Mouse (Mus musculus): ENCODE data around the gene Tyrobp. TPM values are rescaled to one million over a fixed set of nuclear protein-coding genes. Genes with fewer than 3 reads are reported as not detected.

Gene Tyrobp
- polyA plus RNA-seq (2014; fragmentation: Illumina TruSeq; extraction: RNeasy Lipid Tissue Mini Kit (QIAGEN cat#74804); ENCODE audit: low read depth, low replicate concordance), result 0.97 TPM

DNA sequence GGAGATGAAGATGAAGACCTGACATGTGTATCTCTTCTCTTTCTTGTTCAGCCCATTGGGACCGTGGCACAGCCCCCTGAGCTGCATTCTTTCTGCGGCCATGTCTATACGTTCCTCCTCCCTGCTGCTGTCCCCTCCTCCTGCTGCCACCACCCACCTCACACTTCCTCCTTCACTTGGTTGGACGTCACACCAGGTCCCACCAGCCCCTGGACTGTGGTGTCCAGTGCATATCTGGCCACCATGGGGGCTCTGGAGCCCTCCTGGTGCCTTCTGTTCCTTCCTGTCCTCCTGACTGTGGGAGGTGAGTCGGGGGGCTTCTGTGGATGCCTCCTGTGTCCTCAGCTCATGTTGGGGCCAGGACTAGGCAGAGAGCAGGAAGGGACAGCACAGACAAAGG is at the start of gene Tyrobp:
Gene Tyrobp (plus strand): TSS at position 165 of the 400 bp plus-strand sequence.

DNA sequence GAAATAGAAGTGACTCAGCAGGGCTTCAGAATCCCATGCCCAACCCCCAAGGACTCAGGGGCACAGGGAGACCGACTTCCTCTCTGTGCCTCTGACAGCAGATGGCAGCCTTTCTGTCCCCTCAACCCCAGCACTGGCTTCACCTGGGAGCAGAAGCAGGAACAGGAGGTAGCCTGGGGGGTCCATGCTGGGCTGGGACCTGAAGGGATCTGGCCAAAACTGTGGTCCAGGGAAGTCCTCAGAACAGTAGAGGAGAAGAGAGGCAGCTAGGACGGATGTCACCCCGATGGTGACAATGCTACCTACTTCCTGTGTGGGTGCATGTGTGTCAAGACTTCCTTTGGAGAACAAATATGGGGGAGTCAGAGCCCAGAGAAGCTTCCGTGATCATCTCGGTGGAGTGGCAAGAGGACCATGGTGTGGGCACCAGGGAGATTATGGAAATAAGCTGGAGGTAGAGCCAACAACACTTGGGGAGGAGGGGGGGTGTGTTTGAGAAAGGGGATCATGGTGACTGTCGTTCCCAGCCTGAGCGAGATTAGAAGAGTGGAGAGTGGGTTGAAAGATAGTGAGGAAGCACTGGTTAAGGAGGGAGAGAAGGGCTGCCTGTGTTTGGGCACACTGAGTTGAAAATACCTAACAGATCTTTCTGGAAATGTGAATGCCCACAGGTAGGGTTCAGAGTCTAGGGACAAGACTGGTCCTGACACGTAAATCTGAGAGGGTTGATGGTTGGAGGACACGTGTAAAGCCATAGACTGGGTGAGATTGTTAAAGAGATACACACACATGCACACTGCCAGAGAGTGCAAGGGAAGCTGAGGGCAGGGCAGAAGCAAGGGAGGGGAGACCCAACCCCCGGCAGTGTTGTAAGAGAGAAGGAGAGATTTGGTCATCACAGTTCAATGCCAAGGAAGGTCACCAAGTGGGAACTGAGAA is 6.3 kb downstream of the Tyrobp start, which contains the start of gene Hcst:
Gene Hcst (minus strand): TSS at position 294 of the 939 bp plus-strand sequence.

DNA sequence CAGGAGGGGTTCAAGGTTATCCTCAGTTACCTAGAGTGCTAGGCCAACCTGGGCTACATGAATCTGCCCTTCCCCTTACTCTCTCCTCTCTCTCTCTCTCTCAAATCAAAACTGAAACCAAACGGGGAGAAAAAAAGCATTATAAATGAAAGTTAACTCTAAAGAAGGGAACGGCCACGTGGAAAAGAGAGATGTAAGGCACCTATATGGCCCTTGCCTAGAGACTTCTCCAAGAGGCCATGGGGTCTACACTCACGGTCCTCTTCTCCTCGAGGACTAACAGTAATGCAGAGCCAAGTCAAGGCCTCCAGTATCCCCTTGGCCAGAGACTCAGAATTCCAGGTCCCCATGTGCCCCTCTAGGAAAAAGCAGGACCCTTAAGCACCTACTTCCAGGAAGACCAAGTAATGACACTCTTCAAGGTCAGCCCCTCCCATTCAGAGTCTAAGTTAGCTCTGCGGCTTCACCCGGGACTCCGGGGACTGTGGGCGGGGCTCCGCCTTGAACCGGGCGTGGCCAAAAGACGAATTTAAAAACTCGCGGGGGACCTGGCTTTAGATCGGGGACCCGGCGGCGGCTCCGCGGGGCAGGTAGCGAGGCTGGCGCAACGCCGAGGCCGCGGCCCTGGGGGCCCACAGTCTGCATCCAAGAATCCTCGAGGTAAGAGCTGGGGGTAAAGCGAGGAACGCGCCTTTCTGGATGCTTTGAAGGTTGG is 7.8 kb downstream of the Tyrobp start, which contains the start of gene Nfkbid:
Gene Nfkbid (plus strand): TSS at position 558 of the 715 bp plus-strand sequence.

DNA sequence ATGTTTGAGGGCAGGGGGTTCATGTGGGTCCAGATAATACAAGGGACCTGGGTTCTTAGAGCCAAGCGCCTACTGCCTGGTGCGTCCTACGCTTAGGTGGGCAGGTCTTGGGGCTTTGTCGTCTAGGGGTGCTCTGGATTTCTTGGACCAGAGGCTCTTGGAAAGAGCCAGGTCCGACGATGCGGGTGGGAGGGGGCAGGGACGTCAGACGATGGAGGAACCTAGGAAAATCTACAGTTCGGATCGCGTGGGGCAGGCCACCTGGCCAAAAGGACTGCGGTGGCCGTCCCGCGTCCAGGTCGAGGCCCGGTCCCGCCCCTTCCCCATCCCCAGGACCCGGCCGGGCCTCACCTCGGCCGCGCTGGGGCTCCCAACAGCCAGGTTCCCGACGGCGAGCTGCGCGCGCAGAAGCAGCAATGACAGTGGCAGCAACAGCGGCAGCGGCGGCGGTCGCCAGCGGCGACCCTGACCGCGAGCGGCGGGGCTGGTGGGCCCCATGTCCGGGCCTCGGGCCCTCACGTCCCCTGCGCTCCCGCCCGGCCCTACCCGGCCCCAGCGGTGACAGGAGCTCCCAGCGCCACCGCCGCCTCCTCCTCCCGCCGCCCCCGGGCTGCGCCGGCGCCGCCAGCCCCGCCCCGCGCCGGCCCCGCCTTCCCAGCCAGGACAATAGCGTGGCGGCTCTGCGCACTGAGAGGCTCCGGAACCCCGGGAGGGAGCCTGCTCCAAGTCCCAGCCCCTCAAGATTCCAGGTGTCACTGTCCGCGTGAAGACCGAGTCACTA is 31.6 kb downstream of the Tyrobp start, which contains the start of gene Aplp1:
Gene Aplp1 (minus strand): TSS at position 565 of the 781 bp plus-strand sequence.

DNA sequence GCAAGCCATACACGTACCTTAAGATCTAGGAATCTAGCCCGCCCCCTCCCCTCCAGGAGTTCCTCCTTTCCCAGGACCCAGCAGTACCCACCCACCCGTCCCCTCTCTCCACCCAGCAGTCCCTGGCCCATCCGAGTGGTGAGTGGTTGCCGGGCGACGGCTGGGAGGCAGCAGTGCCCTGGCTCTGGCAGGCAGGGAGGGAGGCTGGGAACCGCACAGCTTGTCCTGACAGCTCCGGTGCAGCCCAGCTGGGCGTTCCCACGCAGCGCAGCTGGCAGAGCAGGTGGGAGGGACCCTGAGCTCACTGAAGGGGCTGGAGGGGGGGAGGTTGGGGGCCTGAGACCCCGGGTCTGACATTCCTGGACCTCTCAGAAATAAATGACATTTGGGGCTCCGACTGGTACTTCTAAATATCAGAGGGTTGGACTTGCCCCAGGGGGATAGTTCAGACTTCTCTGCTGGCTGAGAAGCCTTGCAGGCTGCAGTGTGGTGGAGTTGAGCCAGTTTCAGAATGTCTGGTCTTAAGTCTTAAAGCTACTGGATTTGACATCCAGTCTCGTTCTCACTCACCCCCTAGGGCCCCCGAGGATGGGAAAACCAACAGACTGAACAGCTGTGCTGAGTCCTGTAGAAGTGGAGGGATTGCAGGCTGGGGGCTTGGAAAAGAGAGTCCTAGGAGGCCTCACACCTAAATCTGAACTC is 44.2 kb downstream of the Tyrobp start, which contains the start of the genes Kirrel2 and Nphs1:
Gene Kirrel2 (minus strand): TSS at position 62 of the 702 bp plus-strand sequence.
Gene Nphs1 (plus strand): TSS at position 687 of the 702 bp plus-strand sequence.

Other genes starting within 250 kb of the Tyrobp start
- 32.4 TPM for gene Zfp146, start 244.0 kb upstream of the Tyrobp start, polyA plus RNA-seq (2014; fragmentation: Illumina TruSeq; extraction: RNeasy Lipid Tissue Mini Kit (QIAGEN cat#74804); ENCODE audit: low read depth, low replicate concordance)
- gene Cox7a1, start 229.6 kb upstream of the Tyrobp start, polyA plus RNA-seq (2014; fragmentation: Illumina TruSeq; extraction: RNeasy Lipid Tissue Mini Kit (QIAGEN cat#74804); ENCODE audit: low read depth, low replicate concordance), result not detected
- 58.2 TPM for gene Capns1, start 214.9 kb upstream of the Tyrobp start, polyA plus RNA-seq (2014; fragmentation: Illumina TruSeq; extraction: RNeasy Lipid Tissue Mini Kit (QIAGEN cat#74804); ENCODE audit: low read depth, low replicate concordance)
- gene Polr2i, start 181.8 kb upstream of the Tyrobp start, polyA plus RNA-seq (2014; fragmentation: Illumina TruSeq; extraction: RNeasy Lipid Tissue Mini Kit (QIAGEN cat#74804); ENCODE audit: low read depth, low replicate concordance), result not detected
- gene Tbcb, start 181.5 kb upstream of the Tyrobp start, polyA plus RNA-seq (2014; fragmentation: Illumina TruSeq; extraction: RNeasy Lipid Tissue Mini Kit (QIAGEN cat#74804); ENCODE audit: low read depth, low replicate concordance), result 7.6 TPM
- not detected for gene Ovol3, start 178.0 kb upstream of the Tyrobp start, polyA plus RNA-seq (2014; fragmentation: Illumina TruSeq; extraction: RNeasy Lipid Tissue Mini Kit (QIAGEN cat#74804); ENCODE audit: low read depth, low replicate concordance)
- not detected for gene Thap8, start 133.7 kb upstream of the Tyrobp start, polyA plus RNA-seq (2014; fragmentation: Illumina TruSeq; extraction: RNeasy Lipid Tissue Mini Kit (QIAGEN cat#74804); ENCODE audit: low read depth, low replicate concordance)
- gene Wdr62, start 133.3 kb upstream of the Tyrobp start, polyA plus RNA-seq (2014; fragmentation: Illumina TruSeq; extraction: RNeasy Lipid Tissue Mini Kit (QIAGEN cat#74804); ENCODE audit: low read depth, low replicate concordance), result not detected
- 1.7 TPM for gene Clip3, start 122.0 kb upstream of the Tyrobp start, polyA plus RNA-seq (2014; fragmentation: Illumina TruSeq; extraction: RNeasy Lipid Tissue Mini Kit (QIAGEN cat#74804); ENCODE audit: low read depth, low replicate concordance)
- 4.7 TPM for gene Alkbh6, start 105.0 kb upstream of the Tyrobp start, polyA plus RNA-seq (2014; fragmentation: Illumina TruSeq; extraction: RNeasy Lipid Tissue Mini Kit (QIAGEN cat#74804); ENCODE audit: low read depth, low replicate concordance)
- gene Syne4, start 99.0 kb upstream of the Tyrobp start, polyA plus RNA-seq (2014; fragmentation: Illumina TruSeq; extraction: RNeasy Lipid Tissue Mini Kit (QIAGEN cat#74804); ENCODE audit: low read depth, low replicate concordance), result 5.0 TPM
- 1.4 TPM for gene E130208F15Rik, start 92.0 kb upstream of the Tyrobp start, polyA plus RNA-seq (2014; fragmentation: Illumina TruSeq; extraction: RNeasy Lipid Tissue Mini Kit (QIAGEN cat#74804); ENCODE audit: low read depth, low replicate concordance)
- 5.7 TPM for gene Sdhaf1, start 89.9 kb upstream of the Tyrobp start, polyA plus RNA-seq (2014; fragmentation: Illumina TruSeq; extraction: RNeasy Lipid Tissue Mini Kit (QIAGEN cat#74804); ENCODE audit: low read depth, low replicate concordance)
- 0.69 TPM for gene Lrfn3, start 51.0 kb upstream of the Tyrobp start, polyA plus RNA-seq (2014; fragmentation: Illumina TruSeq; extraction: RNeasy Lipid Tissue Mini Kit (QIAGEN cat#74804); ENCODE audit: low read depth, low replicate concordance)
- not detected for gene Hcst, start 6.1 kb downstream of the Tyrobp start, polyA plus RNA-seq (2014; fragmentation: Illumina TruSeq; extraction: RNeasy Lipid Tissue Mini Kit (QIAGEN cat#74804); ENCODE audit: low read depth, low replicate concordance)
- not detected for gene Nfkbid, start 8.0 kb downstream of the Tyrobp start, polyA plus RNA-seq (2014; fragmentation: Illumina TruSeq; extraction: RNeasy Lipid Tissue Mini Kit (QIAGEN cat#74804); ENCODE audit: low read depth, low replicate concordance)
- gene Aplp1, start 31.8 kb downstream of the Tyrobp start, polyA plus RNA-seq (2014; fragmentation: Illumina TruSeq; extraction: RNeasy Lipid Tissue Mini Kit (QIAGEN cat#74804); ENCODE audit: low read depth, low replicate concordance), result 1.6 TPM
- gene Kirrel2, start 43.9 kb downstream of the Tyrobp start, polyA plus RNA-seq (2014; fragmentation: Illumina TruSeq; extraction: RNeasy Lipid Tissue Mini Kit (QIAGEN cat#74804); ENCODE audit: low read depth, low replicate concordance), result not detected
- gene Nphs1, start 44.6 kb downstream of the Tyrobp start, polyA plus RNA-seq (2014; fragmentation: Illumina TruSeq; extraction: RNeasy Lipid Tissue Mini Kit (QIAGEN cat#74804); ENCODE audit: low read depth, low replicate concordance), result 3.5 TPM
- 2.5 TPM for gene Prodh2, start 79.9 kb downstream of the Tyrobp start, polyA plus RNA-seq (2014; fragmentation: Illumina TruSeq; extraction: RNeasy Lipid Tissue Mini Kit (QIAGEN cat#74804); ENCODE audit: low read depth, low replicate concordance)
- 0.12 TPM for gene Arhgap33, start 121.3 kb downstream of the Tyrobp start, polyA plus RNA-seq (2014; fragmentation: Illumina TruSeq; extraction: RNeasy Lipid Tissue Mini Kit (QIAGEN cat#74804); ENCODE audit: low read depth, low replicate concordance)
- 6.5 TPM for gene Hspb6, start 138.4 kb downstream of the Tyrobp start, polyA plus RNA-seq (2014; fragmentation: Illumina TruSeq; extraction: RNeasy Lipid Tissue Mini Kit (QIAGEN cat#74804); ENCODE audit: low read depth, low replicate concordance)
- 0.81 TPM for gene Proser3, start 138.5 kb downstream of the Tyrobp start, polyA plus RNA-seq (2014; fragmentation: Illumina TruSeq; extraction: RNeasy Lipid Tissue Mini Kit (QIAGEN cat#74804); ENCODE audit: low read depth, low replicate concordance)
- gene Lin37, start 146.1 kb downstream of the Tyrobp start, polyA plus RNA-seq (2014; fragmentation: Illumina TruSeq; extraction: RNeasy Lipid Tissue Mini Kit (QIAGEN cat#74804); ENCODE audit: low read depth, low replicate concordance), result not detected
- 15.9 TPM for gene U2af1l4, start 149.5 kb downstream of the Tyrobp start, polyA plus RNA-seq (2014; fragmentation: Illumina TruSeq; extraction: RNeasy Lipid Tissue Mini Kit (QIAGEN cat#74804); ENCODE audit: low read depth, low replicate concordance)
- 2.1 TPM for gene Gm49396, start 149.6 kb downstream of the Tyrobp start, polyA plus RNA-seq (2014; fragmentation: Illumina TruSeq; extraction: RNeasy Lipid Tissue Mini Kit (QIAGEN cat#74804); ENCODE audit: low read depth, low replicate concordance)
- gene Psenen, start 149.9 kb downstream of the Tyrobp start, polyA plus RNA-seq (2014; fragmentation: Illumina TruSeq; extraction: RNeasy Lipid Tissue Mini Kit (QIAGEN cat#74804); ENCODE audit: low read depth, low replicate concordance), result 24.8 TPM
- gene Igflr1, start 151.7 kb downstream of the Tyrobp start, polyA plus RNA-seq (2014; fragmentation: Illumina TruSeq; extraction: RNeasy Lipid Tissue Mini Kit (QIAGEN cat#74804); ENCODE audit: low read depth, low replicate concordance), result not detected
- gene Kmt2b, start 175.0 kb downstream of the Tyrobp start, polyA plus RNA-seq (2014; fragmentation: Illumina TruSeq; extraction: RNeasy Lipid Tissue Mini Kit (QIAGEN cat#74804); ENCODE audit: low read depth, low replicate concordance), result 2.1 TPM
- not detected for gene Zbtb32, start 185.1 kb downstream of the Tyrobp start, polyA plus RNA-seq (2014; fragmentation: Illumina TruSeq; extraction: RNeasy Lipid Tissue Mini Kit (QIAGEN cat#74804); ENCODE audit: low read depth, low replicate concordance)
- gene Upk1a, start 199.1 kb downstream of the Tyrobp start, polyA plus RNA-seq (2014; fragmentation: Illumina TruSeq; extraction: RNeasy Lipid Tissue Mini Kit (QIAGEN cat#74804); ENCODE audit: low read depth, low replicate concordance), result not detected
- gene Cox6b1, start 212.4 kb downstream of the Tyrobp start, polyA plus RNA-seq (2014; fragmentation: Illumina TruSeq; extraction: RNeasy Lipid Tissue Mini Kit (QIAGEN cat#74804); ENCODE audit: low read depth, low replicate concordance), result 1,773 TPM
- not detected for gene Etv2, start 222.1 kb downstream of the Tyrobp start, polyA plus RNA-seq (2014; fragmentation: Illumina TruSeq; extraction: RNeasy Lipid Tissue Mini Kit (QIAGEN cat#74804); ENCODE audit: low read depth, low replicate concordance)
- 0.40 TPM for gene Rbm42, start 236.6 kb downstream of the Tyrobp start, polyA plus RNA-seq (2014; fragmentation: Illumina TruSeq; extraction: RNeasy Lipid Tissue Mini Kit (QIAGEN cat#74804); ENCODE audit: low read depth, low replicate concordance)